Mouse (Mus musculus) MEL (cell line): ENCODE measurements around the gene Tmco4. TPM values are rescaled to one million over a fixed set of nuclear protein-coding genes. Genes with fewer than 3 reads are reported as not detected.

ENCODE experiments used
- DNase-seq: peaks from one replicate; pipeline ENCODE4 v3.0.0; 2011; ENCODE audit warnings: low read depth, low spot score
- H3K27ac ChIP-seq: 2 replicates; pipeline ENCODE4 v1.5.1; 2012; ENCODE audit warnings: low read depth, mild to moderate bottlenecking, control low read depth, low read length, moderate library complexity; ENCODE audit not compliant: control insufficient read depth
- H3K27me3 ChIP-seq, 2 experiments: fragments of 150-350 bp in 1 of 2; sonication (generic) in 1 of 2; 2 replicates each; pipeline ENCODE4 v1.6.1; 2012; ENCODE audit warnings: low read length in 2 of 2, mild to moderate bottlenecking in 2 of 2, improper control_type of control experiment in 1 of 2, moderate library complexity in 1 of 2; ENCODE audit not compliant: insufficient read depth in 2 of 2, control insufficient read depth in 1 of 2
- H3K36me3 ChIP-seq, 2 experiments: 2 replicates each; pipeline ENCODE4 v1.6.1; 2012 to 2014; ENCODE audit warnings: low read length in 2 of 2, improper control_type of control experiment in 1 of 2, inconsistent platforms in 1 of 2, mild to moderate bottlenecking in 1 of 2; ENCODE audit not compliant: insufficient read depth in 2 of 2, control insufficient read depth in 1 of 2
- H3K4me1 ChIP-seq, 2 experiments: fragments of 150-350 bp in 1 of 2; sonication (generic) in 1 of 2; 2 replicates each; pipeline ENCODE4 v1.6.1; 2012; ENCODE audit warnings: low read length in 2 of 2, improper control_type of control experiment in 1 of 2, mild to moderate bottlenecking in 1 of 2; ENCODE audit not compliant: insufficient read depth in 2 of 2, control insufficient read depth in 1 of 2
- H3K4me3 ChIP-seq, 2 experiments: fragments of 150-350 bp in 1 of 2; sonication (generic) in 1 of 2; 2 replicates each; pipeline ENCODE4 v1.5.1; 2012; ENCODE audit warnings: low read depth in 2 of 2, low read length in 2 of 2, mild to moderate bottlenecking in 2 of 2, moderate library complexity in 2 of 2, control low read depth in 1 of 2, improper control_type of control experiment in 1 of 2; ENCODE audit not compliant: control insufficient read depth in 1 of 2, insufficient read depth in 1 of 2
- H3K79me2 ChIP-seq: 2 replicates; pipeline ENCODE4 v1.6.1; 2012; ENCODE audit warnings: mild to moderate bottlenecking, low read length, moderate library complexity; ENCODE audit not compliant: control insufficient read depth, poor library complexity, insufficient read depth
- H3K9ac ChIP-seq: 2 replicates; pipeline ENCODE4 v1.6.1; 2012; ENCODE audit warnings: low read depth, mild to moderate bottlenecking, control low read depth, low read length, moderate library complexity; ENCODE audit not compliant: control insufficient read depth, poor library complexity, severe bottlenecking
- H3K9me3 ChIP-seq: fragments of 150-350 bp; sonication (generic); replicated peaks from 2 replicates; pipeline ENCODE4 v1.6.1; 2012; ENCODE audit warnings: mild to moderate bottlenecking, low read length, improper control_type of control experiment, moderate library complexity; ENCODE audit not compliant: insufficient read depth
- BHLHE40 ChIP-seq: IDR thresholded peaks from 2 replicates; pipeline ENCODE4 v1.6.1; 2012; ENCODE audit warnings: low read depth, mild to moderate bottlenecking, inconsistent platforms, low read length, improper control_type of control experiment, borderline replicate concordance
- CHD2 ChIP-seq: IDR thresholded peaks from 2 replicates; pipeline ENCODE4 v1.6.1; 2011; ENCODE audit warnings: low read length, improper control_type of control experiment
- CTCF ChIP-seq, 3 experiments: IDR thresholded peaks in 2 of 3; conservative IDR thresholded peaks in 1 of 3; 2 replicates each; pipeline ENCODE4 v1.5.1; 2011 to 2012; ENCODE audit warnings: low read length in 3 of 3, low read depth in 2 of 3, mild to moderate bottlenecking in 2 of 3, improper control_type of control experiment in 1 of 3, inconsistent platforms in 1 of 3, mixed read lengths in 1 of 3, moderate library complexity in 1 of 3; ENCODE audit not compliant: control insufficient read depth in 1 of 3, insufficient read depth in 1 of 3, poor library complexity in 1 of 3, severe bottlenecking in 1 of 3
- E2F4 ChIP-seq: IDR thresholded peaks from 2 replicates; pipeline ENCODE4 v1.6.1; 2011; ENCODE audit warnings: low read depth, low read length, improper control_type of control experiment, borderline replicate concordance
- GABPA ChIP-seq: IDR thresholded peaks from 2 replicates; pipeline ENCODE4 v1.6.1; 2012; ENCODE audit warnings: low read depth, mild to moderate bottlenecking, inconsistent platforms, low read length, improper control_type of control experiment, moderate library complexity
- GATA1 ChIP-seq: IDR thresholded peaks from 2 replicates; pipeline ENCODE4 v1.6.1; 2011; ENCODE audit warnings: low read depth, low read length, improper control_type of control experiment
- HCFC1 ChIP-seq: IDR thresholded peaks from 2 replicates; pipeline ENCODE4 v1.6.1; 2012; ENCODE audit warnings: low read depth, mild to moderate bottlenecking, inconsistent platforms, low read length, improper control_type of control experiment, moderate library complexity
- MAX ChIP-seq: IDR thresholded peaks from 2 replicates; pipeline ENCODE4 v1.6.1; 2011; ENCODE audit warnings: low read length, improper control_type of control experiment
- MAZ ChIP-seq: IDR thresholded peaks from 2 replicates; pipeline ENCODE4 v1.6.1; 2012; ENCODE audit warnings: low read depth, mild to moderate bottlenecking, inconsistent platforms, low read length, improper control_type of control experiment
- MXI1 ChIP-seq: IDR thresholded peaks from 2 replicates; pipeline ENCODE4 v1.6.1; 2011; ENCODE audit warnings: mild to moderate bottlenecking, low read depth, low read length, improper control_type of control experiment
- MYC ChIP-seq: IDR thresholded peaks from 2 replicates; pipeline ENCODE4 v1.6.1; 2011; ENCODE audit warnings: low read depth, mild to moderate bottlenecking, low read length, improper control_type of control experiment, moderate library complexity
- NELFE ChIP-seq: IDR thresholded peaks from 2 replicates; pipeline ENCODE4 v1.6.1; 2011; ENCODE audit warnings: low read depth, low read length, improper control_type of control experiment
- POLR2AphosphoS5 ChIP-seq: IDR thresholded peaks from 2 replicates; pipeline ENCODE4 v1.6.1; 2012; ENCODE audit warnings: low read depth, borderline replicate concordance, mild to moderate bottlenecking, inconsistent platforms, low read length, moderate library complexity, mixed read lengths
- RAD21 ChIP-seq: IDR thresholded peaks from 2 replicates; pipeline ENCODE4 v1.6.1; 2011; ENCODE audit warnings: mild to moderate bottlenecking, low read depth, low read length, improper control_type of control experiment
- RCOR1 ChIP-seq: IDR thresholded peaks from 2 replicates; pipeline ENCODE4 v1.6.1; 2012; ENCODE audit warnings: low read depth, mild to moderate bottlenecking, inconsistent platforms, low read length, improper control_type of control experiment
- SIN3A ChIP-seq: IDR thresholded peaks from 2 replicates; pipeline ENCODE4 v1.6.1; 2012; ENCODE audit warnings: low read length, improper control_type of control experiment, inconsistent platforms
- SMC3 ChIP-seq: IDR thresholded peaks from 2 replicates; pipeline ENCODE4 v1.6.1; 2011; ENCODE audit warnings: low read depth, low read length, improper control_type of control experiment
- TAL1 ChIP-seq: IDR thresholded peaks from 2 replicates; pipeline ENCODE4 v1.6.1; 2012; ENCODE audit warnings: mild to moderate bottlenecking, inconsistent platforms, low read length, moderate library complexity, mixed read lengths
- TBP ChIP-seq: IDR thresholded peaks from 2 replicates; pipeline ENCODE4 v1.8.0; 2011; ENCODE audit warnings: low read depth, low read length, improper control_type of control experiment
- USF2 ChIP-seq, 2 experiments: IDR thresholded peaks; 2 replicates each; pipeline ENCODE4 v1.6.1; 2011 to 2012; ENCODE audit warnings: improper control_type of control experiment in 2 of 2, low read length in 2 of 2, borderline replicate concordance in 1 of 2, inconsistent platforms in 1 of 2, low read depth in 1 of 2, mild to moderate bottlenecking in 1 of 2; ENCODE audit not compliant: insufficient read depth in 1 of 2
- ZC3H11A ChIP-seq: IDR thresholded peaks from 2 replicates; pipeline ENCODE4 v1.6.1; 2012; ENCODE audit warnings: low read depth, mild to moderate bottlenecking, inconsistent platforms, low read length, improper control_type of control experiment
- ZKSCAN1 ChIP-seq: IDR thresholded peaks from 2 replicates; pipeline ENCODE4 v1.6.1; 2012; ENCODE audit warnings: low read depth, mild to moderate bottlenecking, inconsistent platforms, low read length, improper control_type of control experiment, moderate library complexity
- ZMIZ1 ChIP-seq: IDR thresholded peaks from 2 replicates; pipeline ENCODE4 v1.6.1; 2012; ENCODE audit warnings: low read depth, mild to moderate bottlenecking, inconsistent platforms, low read length, improper control_type of control experiment, moderate library complexity
- ZNF384 ChIP-seq: IDR thresholded peaks from 2 replicates; pipeline ENCODE4 v1.6.1; 2012; ENCODE audit warnings: low read depth, mild to moderate bottlenecking, inconsistent platforms, low read length, improper control_type of control experiment
- polyA plus RNA-seq, 2 experiments: library from polyadenylated mRNA; stranded (reverse) in 1 of 2; unstranded in 1 of 2; fragments of >175 nt in 1 of 2; fragments of >200 nt in 1 of 2; gene quantifications; 2 replicates each; pipeline versions ENCODE4 v1.2.1 to v1.2.4; 2012; ENCODE audit warnings: low replicate concordance in 2 of 2, low read depth in 1 of 2; ENCODE audit not compliant: insufficient read length in 2 of 2, insufficient read depth in 1 of 2, missing spikeins in 1 of 2
- total RNA-seq: library from RNA; depleted of rRNA; stranded (reverse); fragments of 300-350 nt; gene quantifications from 2 replicates; pipeline ENCODE4 v1.2.3, GENCODE M21; 2012

The Tmco4 gene
- total and polyA plus RNA-seq, 3 experiments, result 16.5 to 24.7 TPM; not detected in 1

DNA sequence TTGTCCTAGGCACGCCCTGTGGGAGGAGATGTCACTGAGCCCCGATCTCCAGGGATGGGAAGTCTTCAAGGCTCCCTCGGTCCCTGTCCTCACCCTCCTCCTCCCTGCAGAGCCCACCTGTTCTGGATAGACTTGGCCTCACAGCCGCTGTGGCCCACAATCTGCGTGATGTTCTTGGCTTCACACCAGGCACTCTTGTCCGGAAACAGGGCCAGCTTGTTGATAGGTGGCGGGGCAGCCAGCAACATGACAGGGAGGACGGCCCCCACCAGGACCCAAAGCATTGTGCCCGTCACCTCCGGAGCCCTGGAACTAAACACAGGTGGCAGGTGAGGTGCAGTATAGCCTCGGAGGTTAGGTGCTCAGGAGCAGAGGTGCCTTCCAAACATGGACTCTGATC is 112.6 kb downstream of the Tmco4 start:
- H3K9ac ChIP-seq, result no peak overlapping the region
- no peaks in the 10 kb centered on the region for H3K4me1 ChIP-seq
- no peak for TF ChIP-seq BHLHE40
- no peak for TF ChIP-seq NELFE
- no peak for TF ChIP-seq MAX
- TF ChIP-seq E2F4, result no peak
- TF ChIP-seq RCOR1, result no peak
- no peak for TF ChIP-seq MAZ
- TF ChIP-seq ZMIZ1, result no peak
- TF ChIP-seq SMC3, result no peak
- no peak for TF ChIP-seq TBP
- TF ChIP-seq USF2 (IDR thresholded peaks at IDR 0.05; ENCODE audit: borderline replicate concordance in 1 of 2, insufficient read depth in 1 of 2, low read depth in 1 of 2, low read length in 2 of 2), result no peak
- TF ChIP-seq TAL1, result no peak
- TF ChIP-seq POLR2AphosphoS5, result no peak
- TF ChIP-seq ZNF384, result no peak
- no peak for TF ChIP-seq MYC
- no peak for TF ChIP-seq CTCF (IDR thresholded peaks at IDR 0.05 in 2 of 3, conservative IDR thresholded peaks at IDR 0.05 in 1 of 3; ENCODE audit: control insufficient read depth in 1 of 3, insufficient read depth in 1 of 3, low read depth in 2 of 3, low read length in 3 of 3, poor library complexity in 1 of 3, severe bottlenecking in 1 of 3)
- TF ChIP-seq MXI1, result no peak
- TF ChIP-seq SIN3A, result no peak
- TF ChIP-seq RAD21, result no peak
- no peak for TF ChIP-seq ZKSCAN1
- TF ChIP-seq CHD2, result no peak
- DNase-seq, result no peak
- H3K27ac ChIP-seq, result no peak overlapping the region
- no peak overlapping the region for H3K4me3 ChIP-seq
- H3K27me3 ChIP-seq, result peaks cover 0 to 1% of the 10 kb centered on the region in 2 experiments; a peak in 1 of 4 replicates
- no peaks in the 10 kb centered on the region for H3K36me3 ChIP-seq
- no peaks in the 10 kb centered on the region for H3K79me2 ChIP-seq
- H3K9me3 ChIP-seq, result no peaks in the 10 kb centered on the region

DNA sequence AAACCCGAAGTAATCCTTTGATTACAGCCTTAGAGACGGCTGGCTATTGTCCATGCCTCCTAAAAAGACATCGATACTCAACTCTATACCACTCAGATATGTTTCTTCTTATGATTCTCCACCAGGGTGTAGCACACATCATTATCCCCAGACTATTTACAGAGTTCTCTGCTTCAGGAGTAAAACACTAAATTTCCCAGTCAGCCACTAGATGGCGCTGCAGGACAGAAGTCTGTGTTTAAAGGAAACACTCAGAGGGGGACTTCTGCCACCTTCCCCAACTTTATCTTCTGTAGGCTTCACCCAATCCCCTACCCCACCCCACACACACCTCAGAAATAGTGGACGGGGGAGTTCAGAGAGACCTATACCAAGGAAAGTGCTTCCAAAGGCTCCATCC is 113.3 kb downstream of the Tmco4 start:
- H3K9me3 ChIP-seq, result no peaks in the 10 kb centered on the region
- no peak overlapping the region for H3K9ac ChIP-seq
- H3K27me3 ChIP-seq, result peaks cover 0 to 1% of the 10 kb centered on the region in 2 experiments; a peak in 1 of 4 replicates
- no peaks in the 10 kb centered on the region for H3K36me3 ChIP-seq
- no peaks in the 10 kb centered on the region for H3K4me1 ChIP-seq
- H3K4me3 ChIP-seq, result no peak overlapping the region
- peak; percentile 87 for DNase-seq
- no peak overlapping the region for H3K27ac ChIP-seq
- H3K79me2 ChIP-seq, result no peaks in the 10 kb centered on the region
- TF ChIP-seq CHD2 (no peak), USF2 (IDR thresholded peaks at IDR 0.05; ENCODE audit: borderline replicate concordance in 1 of 2, insufficient read depth in 1 of 2, low read depth in 1 of 2, low read length in 2 of 2) (no peak), GATA1 (no peak), ZMIZ1 (no peak), SIN3A (peak; percentile 64; the same call in 1 of the 2 replicates), ZC3H11A (peak; percentile 95), MAZ (peak; percentile 77), CTCF (IDR thresholded peaks at IDR 0.05 in 2 of 3, conservative IDR thresholded peaks at IDR 0.05 in 1 of 3; ENCODE audit: control insufficient read depth in 1 of 3, insufficient read depth in 1 of 3, low read depth in 2 of 3, low read length in 3 of 3, poor library complexity in 1 of 3, severe bottlenecking in 1 of 3) (peak; percentile 70 to 99 (median 84)), SMC3 (peak; percentile 94), HCFC1 (no peak), GABPA (no peak)
